In the genomic region with DNA sequence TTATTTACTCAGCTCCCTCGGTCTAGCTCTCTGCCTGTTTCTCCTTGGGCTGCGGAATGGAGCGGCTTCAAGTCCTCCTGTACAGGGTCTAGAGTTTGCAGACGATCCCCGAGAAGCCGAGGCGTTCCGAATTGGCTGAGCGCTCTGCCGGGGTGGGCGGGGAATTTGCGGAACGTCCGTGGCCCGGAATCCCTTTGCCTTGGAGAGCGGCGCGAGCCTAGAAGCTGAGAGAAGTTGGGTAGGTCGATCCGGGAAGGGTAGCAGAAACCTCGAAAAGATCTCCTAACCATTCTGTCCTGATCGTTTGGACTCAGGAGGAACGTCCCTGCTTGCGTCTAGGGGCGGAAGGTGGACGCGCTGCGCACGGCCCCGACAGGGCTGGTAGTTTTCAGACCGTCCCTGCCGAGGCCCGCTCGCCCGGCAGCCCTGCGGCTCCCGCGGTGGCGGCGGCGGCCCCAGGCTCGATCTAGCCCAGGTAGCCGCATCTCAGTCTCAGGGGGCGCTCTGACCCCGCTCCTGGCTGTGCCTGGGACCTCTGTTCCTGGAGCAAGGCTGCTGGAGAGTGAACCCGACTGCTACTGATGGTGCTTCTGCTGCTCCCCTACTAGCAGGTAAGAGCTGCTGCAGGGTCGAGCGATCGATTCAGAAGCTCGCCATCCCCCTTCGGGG, we compare ENCODE assay signal across 8 mouse cellular contexts. TPM values are rescaled to one million over a fixed set of nuclear protein-coding genes. Genes with fewer than 3 reads are reported as not detected.
DNase-seq lines count a peak whose midpoint lies in the region; ATAC-seq lines count a peak whose summit lies in the region.

A gene (plus strand): TSS at position 199 of the 669 bp plus-strand sequence.

- intact Hi-C loops in left cerebral cortex, postnatal 10 days (cut with DNase I) = loop anchor here (2.0 to 5.0 kb wide), 3 partner anchors 188 to 254 kb away; no protein-coding TSS in a partner anchor

- peak; percentile 80 for ATAC-seq in inflammation-experienced regulatory T-cells, adult 6 months
- ATAC-seq in megakaryocyte-erythroid progenitor cell, adult 5-6 weeks (replicated peaks; ENCODE audit: low FRiP score, low TSS enrichment, poor library complexity, severe bottlenecking) = peak; percentile 81

- peak; percentile 92 for DNase-seq in adipocyte (ENCODE audit: low spot score)
- DNase-seq in embryo, embryonic 10 days (ENCODE audit: low spot score) = peak; percentile 95
- peak; percentile 80 for DNase-seq in gastrocnemius, postnatal 10 days
- peak; percentile 86 to 93 for DNase-seq in left cerebral cortex, postnatal 10 days (ENCODE audit: extremely low spot score in 1 of 2, low spot score in 2 of 2)
- peak; percentile 93 for DNase-seq in right cerebral cortex, postnatal 25 days
- peak; percentile 85 to 89 for DNase-seq in urinary bladder, postnatal 4 days (ENCODE audit: low spot score in 2 of 2)

RNA-seq across cellular contexts. Expression of the gene that starts here (rescaled TPM):
- total RNA-seq in gastrocnemius, postnatal 10 days (2021) = 1 to 10 TPM; 3.6 to 4.9 TPM
- 10 to 100 TPM; 11.6 to 20.6 (median 16.8) TPM for polyA plus RNA-seq in inflammation-experienced regulatory T-cells, adult 6 months (2017; shearing (Covaris generic))
- total RNA-seq in left cerebral cortex, postnatal 10 days (2021) = 10 to 100 TPM; 76.8 to 77.1 TPM
- 18.9 and 23.8 TPM in 2 replicates for total RNA-seq in megakaryocyte-erythroid progenitor cell, adult 5-6 weeks (2014; fragmentation: Nextera tagmentation)
- total RNA-seq in megakaryocyte-erythroid progenitor cell, adult 5-6 weeks (2017) = 16.0 and 17.2 TPM in 2 replicates

Comparison
In these comparisons a context has a peak if more than half of its experiments do, and no peak if none do; other contexts are left out.
1. Peak in every context shown above with its lines: DNase-seq and ATAC-seq.